Mouse (Mus musculus): Measurements from ENCODE around the gene Ppp3r2.

Gene Ppp3r2

DNA sequence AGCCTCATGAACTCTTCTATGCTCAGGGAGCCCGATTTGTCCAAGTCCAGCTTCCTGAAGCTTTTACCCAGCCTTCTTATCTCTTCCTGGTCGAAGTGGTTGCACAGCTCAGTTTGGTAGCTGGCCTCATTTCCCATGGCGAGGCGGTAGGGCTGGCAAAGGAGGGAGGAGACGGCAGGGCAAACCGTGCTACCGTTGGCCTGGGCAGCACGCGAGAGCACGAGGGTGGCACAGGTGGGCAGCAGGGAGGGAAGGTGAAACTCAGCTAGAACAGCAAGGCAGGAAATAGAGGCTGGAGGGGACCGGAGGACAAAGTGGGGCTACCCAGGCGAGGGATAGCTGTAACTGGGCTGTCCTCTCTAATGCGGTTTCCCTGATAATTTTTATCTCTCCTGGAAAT, at the start of gene Ppp3r2:
TSS of gene Ppp3r2 (minus strand) at position 213 of the 400 bp plus-strand sequence.
- DNase-seq = no peak

DNA sequence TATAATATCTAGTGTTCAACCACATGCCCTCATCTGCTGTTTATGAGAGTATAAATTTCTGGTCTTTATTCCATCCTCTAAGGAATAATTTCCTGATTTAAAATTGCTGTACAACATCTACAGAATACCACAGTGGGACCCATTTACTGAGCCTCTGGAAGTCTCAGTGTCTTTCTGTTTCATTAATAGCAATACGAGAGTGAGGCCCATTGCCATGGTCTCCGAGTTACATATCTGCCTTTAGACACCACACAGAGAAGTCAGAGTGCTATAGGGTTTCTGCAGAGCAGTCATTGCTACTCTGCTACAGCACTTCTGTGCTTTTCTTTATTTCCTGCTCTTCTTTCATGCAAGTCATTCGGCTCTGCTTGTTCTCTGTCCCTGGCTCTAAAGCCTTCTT, 47.5 kb upstream of the Ppp3r2 start:
- no peak for DNase-seq

DNA sequence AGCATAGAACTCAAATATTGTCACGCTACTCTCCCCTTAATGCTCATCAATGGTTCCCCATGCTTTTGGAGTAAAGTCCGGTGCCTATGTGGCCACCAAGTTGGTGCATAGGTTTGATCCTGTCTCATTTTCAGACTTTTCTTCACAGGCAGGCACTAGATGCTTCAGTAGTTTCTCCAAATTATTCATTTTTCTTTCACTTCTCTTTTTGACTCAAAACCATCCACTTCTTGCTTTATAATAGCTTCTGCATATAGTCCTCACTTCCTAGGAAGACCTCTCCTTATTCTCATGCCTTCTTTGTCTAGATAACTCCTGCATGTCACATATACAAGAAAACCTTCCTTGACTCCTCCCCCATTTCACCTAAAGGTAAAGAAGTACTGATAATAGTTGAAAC, 42.1 kb upstream of the Ppp3r2 start:
- DNase-seq = no peak

DNA sequence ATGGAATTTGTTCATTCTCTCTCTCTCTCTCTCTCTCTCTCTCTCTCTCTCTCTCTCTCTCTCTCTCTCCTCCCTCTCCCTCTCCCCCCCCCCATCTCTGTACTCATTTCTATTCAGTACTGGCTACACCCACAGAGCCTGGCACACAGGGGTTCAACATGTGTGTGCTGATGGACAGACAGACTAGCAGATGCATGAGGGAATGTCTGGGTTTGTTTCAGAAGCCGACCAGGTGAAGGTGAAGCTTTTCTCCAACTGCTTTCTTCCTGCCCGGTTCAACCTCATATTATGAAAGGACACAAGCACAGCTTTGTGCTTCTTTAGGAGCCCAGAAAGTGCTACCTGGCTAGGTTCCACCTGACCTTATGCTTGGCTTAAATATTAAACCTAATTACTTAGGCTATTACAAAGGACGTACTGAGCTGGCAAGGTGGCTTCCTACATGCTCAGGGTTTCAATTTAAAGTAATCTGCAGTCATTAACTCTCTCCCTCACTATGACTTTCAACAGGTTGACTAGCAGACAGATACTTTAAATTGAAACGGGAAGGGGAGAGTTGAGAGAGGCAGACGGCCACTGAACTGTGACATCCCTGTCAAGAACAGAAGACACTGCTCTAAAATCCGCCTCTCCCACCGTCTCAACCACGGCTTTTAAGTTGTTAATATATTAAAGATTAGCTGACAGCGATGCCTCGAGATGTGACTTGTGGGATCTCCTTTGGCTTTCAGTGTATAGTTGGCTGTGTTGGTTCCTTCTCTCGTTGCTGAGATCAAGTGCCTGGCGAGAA, 9.8 kb upstream of the Ppp3r2 start:
- no peak for DNase-seq

DNA sequence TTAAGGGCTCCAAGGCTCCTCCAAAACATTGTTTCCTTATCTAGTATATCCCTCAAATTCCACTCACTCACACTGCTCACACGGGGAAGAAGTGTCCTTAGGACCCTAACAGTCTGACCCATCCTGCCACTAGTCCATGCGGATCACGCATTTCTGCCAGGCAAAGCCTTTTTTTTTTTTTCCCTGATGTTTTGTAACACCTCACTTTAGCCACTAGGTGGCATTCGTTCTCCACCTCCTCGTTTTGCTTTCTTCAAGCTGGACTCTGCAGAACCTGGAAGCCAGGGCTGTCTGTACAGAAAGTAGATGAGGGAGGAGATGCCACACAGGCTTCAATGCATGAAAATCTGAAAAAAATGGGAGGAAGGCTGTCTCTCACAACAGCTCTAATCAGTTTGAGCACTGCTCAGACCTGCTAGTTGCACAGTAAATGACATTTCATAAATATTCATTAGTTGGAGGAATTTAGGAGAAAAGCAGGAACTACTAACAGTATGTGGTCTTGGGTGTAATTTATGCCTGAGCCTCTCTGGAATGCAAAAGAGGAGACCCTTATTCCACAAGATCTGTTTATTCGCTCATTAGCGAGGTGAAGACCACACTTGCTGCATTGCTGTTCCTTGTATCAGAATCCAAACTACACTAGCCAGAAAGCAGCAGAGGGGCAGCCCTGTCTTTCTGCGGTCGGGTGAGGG, 6.9 kb upstream of the Ppp3r2 start:
- DNase-seq = peak; percentile 16

DNA sequence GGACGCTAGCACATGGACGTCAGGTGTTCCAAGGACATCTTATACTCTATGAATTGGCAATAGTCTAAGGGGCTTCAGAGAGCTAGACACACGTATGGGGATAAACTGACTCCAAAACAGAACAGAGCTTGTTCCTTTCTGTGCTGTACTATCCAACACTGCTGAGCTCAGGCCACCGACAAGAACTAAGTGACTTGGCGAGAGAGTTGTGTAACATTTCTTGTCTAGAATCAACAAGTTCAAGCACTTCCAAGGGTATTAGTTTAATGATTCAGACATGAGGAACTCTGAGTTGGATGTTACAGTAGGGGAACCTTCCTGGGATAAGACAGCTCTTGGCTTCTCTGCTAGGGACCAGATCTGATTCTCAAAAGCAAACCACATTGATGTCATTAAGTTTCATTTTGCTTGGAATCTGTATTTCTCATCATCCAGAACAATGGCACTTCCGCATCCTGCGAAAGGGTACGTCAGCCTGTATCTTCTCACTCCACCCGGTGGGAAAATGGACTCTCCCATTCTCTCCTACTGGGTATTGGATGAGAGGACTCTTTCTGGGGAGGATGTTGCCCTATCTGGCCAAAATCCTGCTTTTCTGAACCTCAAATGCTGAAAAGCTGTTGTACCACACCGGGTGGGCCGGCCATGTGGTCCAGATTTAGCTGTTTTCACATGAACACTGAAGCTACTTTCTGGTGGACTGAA, 1.5 kb downstream of the Ppp3r2 start:
- DNase-seq = no peak

DNA sequence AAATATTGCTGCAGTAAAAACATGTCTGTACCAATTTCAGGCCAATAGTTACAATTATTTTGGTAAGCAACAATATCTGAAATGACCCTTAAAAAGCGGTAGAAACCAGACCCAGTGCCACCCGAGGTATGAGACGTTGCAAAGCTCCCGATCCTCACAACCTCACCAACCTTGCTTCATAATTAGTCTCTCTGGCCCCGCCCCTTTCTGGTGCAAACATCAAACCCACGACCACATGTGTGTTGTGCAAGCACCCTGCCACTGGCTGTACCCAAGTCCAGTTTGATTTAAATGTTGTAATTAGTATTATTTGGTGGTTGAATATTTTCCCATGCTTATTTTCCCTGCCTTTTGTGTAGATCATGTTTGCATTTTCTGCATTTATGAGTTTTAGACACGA, 5.0 kb downstream of the Ppp3r2 start:
- DNase-seq = no peak

DNA sequence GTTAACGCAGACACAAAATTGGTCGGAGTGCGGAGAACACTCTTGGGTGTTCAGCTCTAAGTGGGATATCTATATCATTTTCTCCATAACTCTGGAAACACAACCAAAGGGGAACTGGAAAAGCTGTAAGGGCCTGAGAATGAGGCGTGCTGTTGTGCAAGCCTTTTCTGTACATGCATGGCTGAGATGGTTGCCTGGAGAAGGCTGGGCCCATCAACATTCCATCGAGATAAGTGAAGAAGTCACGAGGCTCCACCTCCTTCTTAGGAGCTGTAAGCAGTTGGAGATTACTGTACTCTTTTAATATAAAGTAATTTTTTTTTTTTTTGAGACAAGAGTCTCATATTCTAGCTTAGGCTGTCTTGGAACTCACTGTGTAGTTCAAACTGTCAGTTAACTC, 5.8 kb downstream of the Ppp3r2 start:
- no peak for DNase-seq

DNA sequence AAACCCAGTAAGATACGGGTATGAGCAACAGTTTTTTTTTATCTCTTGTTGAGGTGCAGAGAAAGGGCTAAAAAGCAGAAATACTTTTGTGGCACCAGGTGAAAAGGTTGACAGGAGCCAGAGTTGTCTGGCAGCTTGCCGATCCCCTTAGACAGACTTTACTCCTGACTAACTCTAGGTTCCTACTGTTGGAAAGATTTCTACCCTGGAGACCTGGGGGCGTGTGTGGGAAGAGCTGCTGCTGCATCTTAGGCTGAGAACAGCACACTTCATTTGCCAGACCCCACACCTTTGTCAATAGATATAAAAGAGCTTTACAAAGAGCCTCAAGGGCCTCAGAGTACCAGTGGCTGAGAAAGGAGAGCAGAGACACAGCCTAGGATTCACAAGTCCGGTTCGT, 17.0 kb downstream of the Ppp3r2 start:
- no peak for DNase-seq

DNA sequence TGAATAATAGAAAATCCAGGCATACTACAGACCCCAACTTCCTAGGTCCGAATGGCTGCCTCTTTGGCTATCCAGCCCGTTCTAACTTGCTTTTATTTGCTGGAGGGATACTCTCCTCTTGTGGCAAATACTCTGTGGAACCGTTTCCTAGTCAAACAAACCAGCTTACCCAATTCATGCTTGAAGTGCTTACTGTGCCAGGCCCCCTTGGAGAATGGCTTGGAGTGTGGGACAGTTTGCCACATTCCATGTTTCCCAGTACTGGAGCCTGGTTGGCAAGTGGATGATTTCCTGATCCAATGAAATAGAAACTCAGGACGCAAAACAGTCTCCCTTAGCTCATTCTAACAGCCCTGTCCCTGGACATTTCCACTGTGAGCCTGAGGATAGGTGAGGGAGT, 19.6 kb downstream of the Ppp3r2 start:
- no peak for DNase-seq

DNA sequence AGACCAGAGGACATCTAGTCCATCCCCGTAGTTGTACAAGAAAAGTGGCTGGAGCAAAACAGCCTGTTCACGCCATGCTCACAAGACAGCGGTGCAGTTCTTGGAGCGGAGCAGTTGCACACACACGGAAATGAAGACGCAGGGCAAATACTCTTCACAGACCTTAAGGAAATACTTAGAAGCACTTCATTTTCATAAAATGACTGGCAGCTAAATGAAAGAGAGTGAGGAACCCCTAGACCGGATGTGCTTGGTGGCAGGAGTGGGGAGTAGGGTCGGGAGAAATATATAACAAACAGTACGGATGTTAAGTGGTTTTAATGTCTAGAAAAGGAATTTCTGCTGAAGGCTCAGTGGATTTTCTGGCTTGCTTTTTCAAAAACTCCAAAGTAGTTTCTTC, 20.2 kb downstream of the Ppp3r2 start:
- no peak for DNase-seq

DNA sequence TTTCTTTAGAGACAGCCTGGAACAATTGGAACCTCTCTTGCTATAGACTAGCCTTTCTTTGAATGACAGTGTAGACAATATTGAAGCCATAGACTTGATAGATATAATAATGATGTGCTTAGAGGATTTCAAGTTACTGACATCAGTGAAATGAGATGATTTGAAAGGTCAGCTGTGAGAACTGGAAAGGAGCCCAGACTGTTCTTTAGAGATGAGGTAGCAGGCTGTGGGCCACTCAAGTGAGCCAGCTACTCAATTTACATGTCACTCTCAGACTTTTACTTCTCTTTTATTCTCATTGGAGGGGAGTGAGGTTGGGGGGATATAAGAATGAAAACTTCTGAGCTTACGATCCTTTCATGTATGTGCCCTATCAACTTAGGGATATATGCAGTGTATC, 22.4 kb downstream of the Ppp3r2 start:
- no peak for DNase-seq

DNA sequence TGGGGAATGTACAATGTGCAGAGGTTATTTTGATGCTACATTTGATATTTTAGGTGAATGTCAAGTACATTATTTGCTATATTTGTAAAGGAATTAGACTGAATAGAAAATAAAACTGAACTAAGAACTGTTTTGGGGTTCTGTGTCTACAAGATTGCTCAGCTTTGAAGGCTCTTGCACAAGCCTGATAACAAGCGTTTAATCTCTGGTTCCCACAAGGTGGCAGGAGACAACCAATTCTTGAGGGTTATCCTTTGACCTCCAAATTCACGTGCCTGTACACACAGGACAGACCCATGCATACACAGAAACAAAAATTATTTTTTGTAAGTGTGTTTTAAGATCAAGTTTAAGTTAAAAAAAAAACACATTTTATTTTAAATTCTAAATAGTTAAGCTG, 41.9 kb downstream of the Ppp3r2 start:
- DNase-seq = no peak

DNA sequence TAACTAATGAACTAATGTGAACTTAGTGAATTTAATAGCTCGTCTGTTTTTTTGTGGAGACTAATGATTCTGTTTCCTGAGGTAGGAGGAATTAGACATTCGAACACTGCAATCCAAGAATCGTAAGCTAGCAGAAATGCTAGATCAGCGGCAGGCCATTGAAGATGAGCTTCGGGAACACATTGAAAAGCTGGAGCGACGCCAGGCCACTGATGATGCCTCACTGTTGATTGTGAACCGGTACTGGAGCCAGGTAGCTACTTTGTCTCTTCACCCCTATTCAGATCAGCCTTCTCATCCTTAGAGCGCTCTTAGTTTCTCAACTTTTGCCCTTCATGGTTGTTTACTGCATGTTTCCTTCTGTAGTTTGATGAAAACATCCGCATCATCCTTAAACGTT, 44.0 kb downstream of the Ppp3r2 start:
- DNase-seq = no peak

DNA sequence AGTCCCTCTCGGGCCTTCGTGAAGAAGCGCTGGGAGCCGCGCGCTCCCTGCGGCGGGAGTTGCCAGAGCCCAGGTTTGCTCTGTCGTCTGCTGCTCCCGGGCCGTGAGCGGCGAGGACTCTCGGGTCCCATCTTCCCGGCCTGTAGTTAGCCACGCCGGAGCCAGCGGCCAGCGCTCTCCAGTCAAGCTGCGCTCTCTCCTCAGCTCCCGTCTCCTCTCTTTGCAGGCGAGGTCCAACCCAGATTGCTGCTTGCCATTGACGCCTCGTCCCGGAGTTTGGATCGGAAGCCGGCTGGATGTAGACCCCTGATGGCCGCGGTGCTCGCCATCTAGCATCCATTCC, 49.7 kb downstream of the Ppp3r2 start:
- DNase-seq = no peak

DNA sequence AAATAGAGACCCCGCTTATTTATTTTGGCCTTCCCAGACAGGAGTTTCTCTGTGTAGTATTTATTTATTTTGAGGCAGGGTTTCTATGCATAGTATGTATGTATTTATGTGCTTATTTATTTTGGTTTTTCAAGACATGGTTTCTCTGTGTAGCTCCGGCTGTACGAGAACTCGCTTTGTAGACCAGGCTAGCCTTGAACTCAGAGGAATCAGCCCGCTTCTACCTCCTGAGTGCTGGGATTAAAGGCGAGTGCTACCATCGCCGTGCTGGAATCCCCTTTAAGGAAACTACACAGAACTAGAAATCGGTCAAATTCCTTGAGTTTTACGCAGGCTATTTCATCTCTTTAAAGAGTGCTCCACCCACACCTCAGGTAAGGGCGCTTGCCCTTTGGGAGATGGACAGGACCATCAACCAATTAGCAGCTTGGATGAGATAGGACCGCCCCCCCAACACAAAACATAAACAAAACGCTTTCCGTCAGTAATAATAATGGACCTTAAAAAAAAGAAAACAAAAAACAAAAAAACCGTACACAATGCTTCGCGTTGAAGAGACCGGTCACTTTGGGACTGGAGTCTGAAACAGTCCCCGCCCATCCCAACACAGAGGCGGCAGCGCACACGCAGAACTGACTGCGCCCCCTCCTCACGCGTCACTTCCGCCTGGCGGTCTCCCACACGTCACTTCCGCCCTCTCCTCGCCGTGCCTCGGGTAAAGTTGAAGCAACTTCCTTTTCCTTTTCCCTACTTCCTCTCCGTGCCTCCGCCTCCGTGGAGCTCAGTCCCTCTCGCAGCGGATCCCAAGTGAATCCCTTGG, 50.3 kb downstream of the Ppp3r2 start, which contains the start of gene Rnf20:
TSS of gene Rnf20 (plus strand) at position 688 of the 820 bp plus-strand sequence.
- peak; percentile 94 for DNase-seq

DNA sequence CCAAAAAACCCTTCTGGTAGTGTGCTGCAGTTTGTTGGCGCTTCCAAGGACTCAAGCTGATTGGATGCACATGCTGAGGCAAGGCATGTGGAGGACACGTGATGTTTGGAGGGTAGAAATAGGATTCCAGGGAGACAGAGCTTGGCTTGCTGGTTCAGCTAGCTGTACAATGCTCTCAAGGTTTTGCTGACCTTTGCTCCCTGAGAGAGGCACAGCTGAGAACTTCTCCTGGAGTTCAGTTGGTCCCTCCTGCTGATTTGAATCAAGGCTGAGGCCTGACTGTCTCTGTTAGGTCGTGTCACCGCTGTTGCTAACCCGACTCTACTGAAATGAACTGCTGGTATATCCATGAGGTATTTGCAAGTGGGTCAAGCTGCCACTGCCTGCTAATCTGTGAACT, 52.9 kb downstream of the Ppp3r2 start:
- DNase-seq = no peak

Data from liver (tissue).